Mouse (Mus musculus) embryonic facial prominence, embryonic 10.5 days (tissue): ENCODE measurements around the gene Ccin. TPM values are rescaled to one million over a fixed set of nuclear protein-coding genes. Genes with fewer than 3 reads are reported as not detected.

ENCODE experiments used
- DNase-seq: peaks from one replicate; pipeline ENCODE4 v3.0.0-alpha.2; 2017; ENCODE audit warnings: low spot score
- H3K27ac ChIP-seq: fragments of 300-500 bp; sonication (generic); replicated peaks from 2 replicates; pipeline ENCODE4 v1.5.1; 2016; ENCODE audit warnings: mild to moderate bottlenecking
- H3K27me3 ChIP-seq: fragments of 300-500 bp; sonication (generic); replicated peaks from 2 replicates; pipeline ENCODE4 v1.6.1; 2016; ENCODE audit warnings: low read depth, mild to moderate bottlenecking; ENCODE audit not compliant: poor library complexity, severe bottlenecking
- H3K36me3 ChIP-seq: fragments of 300-500 bp; sonication (generic); replicated peaks from 2 replicates; pipeline ENCODE4 v1.6.1; 2016; ENCODE audit warnings: mild to moderate bottlenecking, moderate library complexity
- H3K4me1 ChIP-seq: fragments of 300-500 bp; sonication (generic); 2 replicates; pipeline ENCODE4 v1.6.1; 2016
- H3K4me3 ChIP-seq: fragments of 300-500 bp; sonication (generic); 2 replicates; pipeline ENCODE4 v1.5.1; 2016; ENCODE audit warnings: mild to moderate bottlenecking, moderate library complexity
- H3K9me3 ChIP-seq: fragments of 300-500 bp; sonication (generic); 2 replicates; pipeline ENCODE4 v1.6.1; 2016; ENCODE audit warnings: mild to moderate bottlenecking
- WGBS: fragments of 180-500 bp; shearing (Covaris S2); methylation state at CpG from one replicate; pipeline ENCODE4 v1.1.7; 2016; 5-methylcytosine and 5-hydroxymethylcytosine counted together
- polyA plus RNA-seq: library from polyadenylated mRNA; unstranded; fragments of >200 nt; fragmentation: Nextera tagmentation; extraction: Ambion mirVana; gene quantifications from 2 replicates; pipeline ENCODE4 v1.2.1, GENCODE M21; 2016

Ccin gene
- polyA plus RNA-seq, 1 experiment from 2014 or later, result not detected

- no peaks in the 10 kb centered on the region for H3K36me3 ChIP-seq
- DNase-seq, result no peak
- WGBS, result 93% methylated on average over 5 of the region's 5 CpGs
- no peaks in the 10 kb centered on the region for H3K27me3 ChIP-seq
- H3K9me3 ChIP-seq, result no peaks in the 10 kb centered on the region
- H3K4me1 ChIP-seq, result no peaks in the 10 kb centered on the region
- H3K4me3 ChIP-seq, result no peak within 1 kb of the TSS
- no peak within 1 kb of the TSS for H3K27ac ChIP-seq
Observed at GRCm38 (mm10) chr4:44004126-44004525, 20.8 kb downstream of the Ccin start, which contains the start of gene Clta. Clta (plus strand) TSS chr4:44004452.

- H3K4me1 ChIP-seq, result no peaks in the 10 kb centered on the region
- no peaks in the 10 kb centered on the region for H3K27me3 ChIP-seq
- H3K9me3 ChIP-seq, result no peaks in the 10 kb centered on the region
- WGBS, result 73% methylated on average over 3 of the region's 3 CpGs
- no peak for DNase-seq
- H3K36me3 ChIP-seq, result no peaks in the 10 kb centered on the region
- H3K27ac ChIP-seq, result no peak overlapping the region
- no peak overlapping the region for H3K4me3 ChIP-seq
Observed at GRCm38 (mm10) chr4:44004623-44005409, 21.5 kb downstream of the Ccin start.

- no peak overlapping the region for H3K4me3 ChIP-seq
- H3K36me3 ChIP-seq, result peaks cover 6% of the 10 kb centered on the region; the same call in 1 of the 2 replicates
- DNase-seq, result no peak
- no peak overlapping the region for H3K27ac ChIP-seq
- WGBS, result 91% methylated on average over 1 of the region's 1 CpGs
- H3K27me3 ChIP-seq, result no peaks in the 10 kb centered on the region
- H3K4me1 ChIP-seq, result peaks cover 18% of the 10 kb centered on the region
- H3K9me3 ChIP-seq, result no peaks in the 10 kb centered on the region
Observed at GRCm38 (mm10) chr4:44010176-44010575, 26.9 kb downstream of the Ccin start.

GRCm38 (mm10) chr4:44010893-44011292 lies 27.6 kb downstream of the Ccin start:
- H3K4me3 ChIP-seq, result no peak overlapping the region
- 45% methylated on average over 2 of the region's 2 CpGs for WGBS
- peaks cover 18% of the 10 kb centered on the region for H3K4me1 ChIP-seq
- H3K9me3 ChIP-seq, result no peaks in the 10 kb centered on the region
- H3K27me3 ChIP-seq, result no peaks in the 10 kb centered on the region
- DNase-seq, result no peak
- peaks cover 11% of the 10 kb centered on the region for H3K36me3 ChIP-seq
- no peak overlapping the region for H3K27ac ChIP-seq

GRCm38 (mm10) chr4:44011799-44012198 lies 28.5 kb downstream of the Ccin start:
- DNase-seq, result no peak
- Histone ChIP-seq H3K36me3 (peaks cover 18% of the 10 kb centered on the region), H3K9me3 (no peaks in the 10 kb centered on the region), H3K27ac (peak overlapping the region; percentile 88), H3K4me1 (peaks cover 18% of the 10 kb centered on the region), H3K4me3 (peak overlapping the region; percentile 99), H3K27me3 (no peaks in the 10 kb centered on the region)
- WGBS, result 78% methylated on average over 3 of the region's 3 CpGs

GRCm38 (mm10) chr4:44012376-44013367 lies 29.4 kb downstream of the Ccin start:
- peak overlapping the region; percentile 88 for H3K27ac ChIP-seq
- no peaks in the 10 kb centered on the region for H3K27me3 ChIP-seq
- H3K36me3 ChIP-seq, result peaks cover 24% of the 10 kb centered on the region
- no peaks in the 10 kb centered on the region for H3K9me3 ChIP-seq
- H3K4me1 ChIP-seq, result peaks cover 18% of the 10 kb centered on the region
- peak overlapping the region; percentile 99 for H3K4me3 ChIP-seq
- DNase-seq, result peak; percentile 95
- WGBS, result under 1% methylated on average over 77 of the region's 77 CpGs

GRCm38 (mm10) chr4:44013391-44014070 lies 30.2 kb downstream of the Ccin start:
- peaks cover 31% of the 10 kb centered on the region for H3K36me3 ChIP-seq
- H3K4me3 ChIP-seq, result peak overlapping the region; percentile 99
- H3K27me3 ChIP-seq, result no peaks in the 10 kb centered on the region
- no peak for DNase-seq
- peaks cover 18% of the 10 kb centered on the region for H3K4me1 ChIP-seq
- peak overlapping the region; percentile 88; the same call in 1 of the 2 replicates for H3K27ac ChIP-seq
- 28% methylated on average over 11 of the region's 11 CpGs for WGBS
- H3K9me3 ChIP-seq, result no peaks in the 10 kb centered on the region

GRCm38 (mm10) chr4:44016071-44016470 lies 32.8 kb downstream of the Ccin start:
- Histone ChIP-seq H3K36me3 (peaks cover 56% of the 10 kb centered on the region), H3K27ac (no peak overlapping the region), H3K9me3 (no peaks in the 10 kb centered on the region), H3K4me3 (no peak overlapping the region), H3K4me1 (peaks cover 18% of the 10 kb centered on the region), H3K27me3 (no peaks in the 10 kb centered on the region)
- no peak for DNase-seq
- WGBS, result 89% methylated on average over 4 of the region's 4 CpGs

- Histone ChIP-seq H3K4me1 (peaks cover 18% of the 10 kb centered on the region), H3K9me3 (no peaks in the 10 kb centered on the region), H3K36me3 (peaks cover 63% of the 10 kb centered on the region), H3K27ac (no peak overlapping the region), H3K4me3 (no peak overlapping the region), H3K27me3 (no peaks in the 10 kb centered on the region)
- 96% methylated on average over 12 of the region's 12 CpGs for WGBS
- no peak for DNase-seq
Observed at GRCm38 (mm10) chr4:44016791-44017190, 33.5 kb downstream of the Ccin start.

GRCm38 (mm10) chr4:44022323-44022722 lies 39.0 kb downstream of the Ccin start:
- no peak overlapping the region for H3K4me3 ChIP-seq
- no peaks in the 10 kb centered on the region for H3K9me3 ChIP-seq
- peaks cover 39% of the 10 kb centered on the region for H3K27me3 ChIP-seq
- 87% methylated on average over 4 of the region's 4 CpGs for WGBS
- H3K4me1 ChIP-seq, result no peaks in the 10 kb centered on the region
- no peak overlapping the region for H3K27ac ChIP-seq
- peaks cover 95% of the 10 kb centered on the region for H3K36me3 ChIP-seq
- no peak for DNase-seq

- no peak for DNase-seq
- Histone ChIP-seq H3K36me3 (peaks cover 99% of the 10 kb centered on the region), H3K27ac (no peak overlapping the region), H3K9me3 (no peaks in the 10 kb centered on the region), H3K4me3 (no peak overlapping the region), H3K27me3 (peaks cover 39% of the 10 kb centered on the region), H3K4me1 (peaks cover 2% of the 10 kb centered on the region)
- WGBS, result 91% methylated on average over 11 of the region's 11 CpGs
Observed at GRCm38 (mm10) chr4:44022766-44023165, 39.5 kb downstream of the Ccin start.

GRCm38 (mm10) chr4:44023681-44024080 lies 40.4 kb downstream of the Ccin start:
- Histone ChIP-seq H3K4me1 (peaks cover 11% of the 10 kb centered on the region), H3K4me3 (no peak overlapping the region), H3K27me3 (peaks cover 39% of the 10 kb centered on the region), H3K36me3 (peaks cover 100% of the 10 kb centered on the region), H3K9me3 (no peaks in the 10 kb centered on the region), H3K27ac (no peak overlapping the region)
- no peak for DNase-seq
- 94% methylated on average over 9 of the region's 9 CpGs for WGBS
